Mouse (Mus musculus): ENCODE measurements around the gene Pdpn. TPM values are rescaled to one million over a fixed set of nuclear protein-coding genes. Genes with fewer than 3 reads are reported as not detected.
A peak's percentile ranks its signal among the peaks of the same experiment; 100 is the strongest.

Pdpn gene
- polyA plus RNA-seq, 1 experiment from 2014 or later = 25.4 TPM

GRCm38 (mm10) chr4:143324925-143325624, 25.7 kb upstream of the Pdpn start:
- ATAC-seq (ENCODE audit: extremely low read depth, insufficient number of reproducible peaks, low FRiP score, low TSS enrichment) = no peak
- Histone ChIP-seq H3K27me3 (replicated peaks) (no peaks in the 10 kb centered on the region), H3K4me3 (peak overlapping the region; percentile 48), H3K4me1 (peaks cover 8% of the 10 kb centered on the region), H3K4me2 (peak overlapping the region; percentile 78), H3K27ac (replicated peaks) (no peak overlapping the region), H3K9ac (peak overlapping the region; percentile 73), H3K9me3 (no peaks in the 10 kb centered on the region), H3K36me3 (no peaks in the 10 kb centered on the region)
- 22% methylated on average over 15 of the region's 15 CpGs for WGBS

GRCm38 (mm10) chr4:143324176-143324924, 25.0 kb upstream of the Pdpn start:
- H3K9ac ChIP-seq = no peak overlapping the region
- H3K27me3 ChIP-seq (replicated peaks) = no peaks in the 10 kb centered on the region
- no peaks in the 10 kb centered on the region for H3K9me3 ChIP-seq
- ATAC-seq (ENCODE audit: extremely low read depth, insufficient number of reproducible peaks, low FRiP score, low TSS enrichment) = no peak
- WGBS = 17% methylated on average over 8 of the region's 11 CpGs
- no peaks in the 10 kb centered on the region for H3K36me3 ChIP-seq
- H3K4me3 ChIP-seq = no peak overlapping the region
- H3K4me1 ChIP-seq = peaks cover 8% of the 10 kb centered on the region
- no peak overlapping the region for H3K27ac ChIP-seq (replicated peaks)
- peak overlapping the region; percentile 78 for H3K4me2 ChIP-seq

- Histone ChIP-seq H3K36me3 (no peaks in the 10 kb centered on the region), H3K4me3 (no peak overlapping the region), H3K27ac (replicated peaks) (no peak overlapping the region), H3K27me3 (replicated peaks) (no peaks in the 10 kb centered on the region), H3K9me3 (0 out of 2 replicates have a peak, but pooled peaks cover 3% of the 10 kb centered on the region), H3K4me1 (no peaks in the 10 kb centered on the region), H3K9ac (no peak overlapping the region), H3K4me2 (no peak overlapping the region)
- WGBS = 73% methylated on average over 6 of the region's 6 CpGs
- no peak for ATAC-seq (ENCODE audit: extremely low read depth, insufficient number of reproducible peaks, low FRiP score, low TSS enrichment)
These were observed 13.9 kb upstream of the Pdpn start for GRCm38 (mm10) chr4:143313299-143313698.

- H3K4me1 ChIP-seq = no peaks in the 10 kb centered on the region
- WGBS = 35% methylated on average over 2 of the region's 2 CpGs
- H3K36me3 ChIP-seq = no peaks in the 10 kb centered on the region
- no peak overlapping the region for H3K9ac ChIP-seq
- no peak for ATAC-seq (ENCODE audit: extremely low read depth, insufficient number of reproducible peaks, low FRiP score, low TSS enrichment)
- H3K27ac ChIP-seq (replicated peaks) = no peak overlapping the region
- no peaks in the 10 kb centered on the region for H3K27me3 ChIP-seq (replicated peaks)
- no peak overlapping the region for H3K4me3 ChIP-seq
- no peak overlapping the region for H3K4me2 ChIP-seq
- H3K9me3 ChIP-seq = 0 out of 2 replicates have a peak, but pooled peaks cover 3% of the 10 kb centered on the region
These were observed 12.0 kb upstream of the Pdpn start for GRCm38 (mm10) chr4:143311341-143311740.

- H3K4me1 ChIP-seq = peaks cover under 1% of the 10 kb centered on the region; the same call in 1 of the 2 replicates
- 57% methylated on average over 5 of the region's 5 CpGs for WGBS
- H3K27ac ChIP-seq (replicated peaks) = no peak overlapping the region
These were observed 6.8 kb upstream of the Pdpn start for GRCm38 (mm10) chr4:143305987-143306772.

GRCm38 (mm10) chr4:143305031-143305430, 5.7 kb upstream of the Pdpn start:
- no peak for ATAC-seq (ENCODE audit: extremely low read depth, insufficient number of reproducible peaks, low FRiP score, low TSS enrichment)

More at GRCm38 (mm10) chr4:143305987-143306772, 6.8 kb upstream of the Pdpn start:
- Histone ChIP-seq H3K9me3 (0 out of 2 replicates have a peak, but pooled peaks cover 2% of the 10 kb centered on the region), H3K36me3 (no peaks in the 10 kb centered on the region), H3K4me3 (no peak overlapping the region), H3K4me2 (no peak overlapping the region), H3K9ac (no peak overlapping the region), H3K27me3 (replicated peaks) (peaks cover 9% of the 10 kb centered on the region)
- no peak for ATAC-seq (ENCODE audit: extremely low read depth, insufficient number of reproducible peaks, low FRiP score, low TSS enrichment)

GRCm38 (mm10) chr4:143302279-143302890, 3.0 kb upstream of the Pdpn start:
- Histone ChIP-seq H3K27ac (replicated peaks) (no peak overlapping the region), H3K9ac (no peak overlapping the region), H3K4me2 (no peak overlapping the region), H3K27me3 (replicated peaks) (peaks cover 35% of the 10 kb centered on the region), H3K4me1 (peaks cover 20% of the 10 kb centered on the region), H3K4me3 (no peak overlapping the region), H3K9me3 (no peaks in the 10 kb centered on the region), H3K36me3 (no peaks in the 10 kb centered on the region)
- ATAC-seq (ENCODE audit: extremely low read depth, insufficient number of reproducible peaks, low FRiP score, low TSS enrichment) = no peak
- WGBS = 42% methylated on average over 11 of the region's 11 CpGs

More at GRCm38 (mm10) chr4:143305031-143305430, 5.7 kb upstream of the Pdpn start:
- Histone ChIP-seq H3K9ac (no peak overlapping the region), H3K4me3 (no peak overlapping the region), H3K9me3 (no peaks in the 10 kb centered on the region), H3K27me3 (replicated peaks) (peaks cover 19% of the 10 kb centered on the region), H3K36me3 (no peaks in the 10 kb centered on the region), H3K4me2 (no peak overlapping the region), H3K27ac (replicated peaks) (no peak overlapping the region), H3K4me1 (peaks cover 7% of the 10 kb centered on the region)
- 85% methylated on average over 4 of the region's 4 CpGs for WGBS

GRCm38 (mm10) chr4:143301875-143302274, 2.5 kb upstream of the Pdpn start:
- 51% methylated on average over 4 of the region's 4 CpGs for WGBS
- Histone ChIP-seq H3K27me3 (replicated peaks) (peaks cover 37% of the 10 kb centered on the region), H3K9me3 (no peaks in the 10 kb centered on the region), H3K36me3 (no peaks in the 10 kb centered on the region), H3K9ac (no peak overlapping the region), H3K4me2 (no peak overlapping the region), H3K27ac (replicated peaks) (no peak overlapping the region), H3K4me1 (peaks cover 25% of the 10 kb centered on the region), H3K4me3 (no peak overlapping the region)
- ATAC-seq (ENCODE audit: extremely low read depth, insufficient number of reproducible peaks, low FRiP score, low TSS enrichment) = no peak

- H3K4me1 ChIP-seq = peaks cover 32% of the 10 kb centered on the region
- H3K36me3 ChIP-seq = no peaks in the 10 kb centered on the region
- peak overlapping the region; percentile 73 for H3K4me2 ChIP-seq
- H3K27ac ChIP-seq (replicated peaks) = no peak overlapping the region; the same call in 1 of the 2 replicates
- no peaks in the 10 kb centered on the region for H3K9me3 ChIP-seq
- no peak overlapping the region for H3K9ac ChIP-seq
- WGBS = 41% methylated on average over 5 of the region's 5 CpGs
- peaks cover 37% of the 10 kb centered on the region for H3K27me3 ChIP-seq (replicated peaks)
- peak overlapping the region; percentile 60 for H3K4me3 ChIP-seq
- no peak for ATAC-seq (ENCODE audit: extremely low read depth, insufficient number of reproducible peaks, low FRiP score, low TSS enrichment)
These were observed 1.7 kb upstream of the Pdpn start for GRCm38 (mm10) chr4:143301042-143301441.

GRCm38 (mm10) chr4:143300113-143300688, 837 bp upstream of the Pdpn start:
- H3K27ac ChIP-seq (replicated peaks) = no peak overlapping the region
- WGBS = 9% methylated on average over 12 of the region's 12 CpGs
- peak overlapping the region; percentile 60 for H3K4me3 ChIP-seq
- peaks cover 39% of the 10 kb centered on the region for H3K4me1 ChIP-seq
- H3K4me2 ChIP-seq = peak overlapping the region; percentile 73
- H3K27me3 ChIP-seq (replicated peaks) = peaks cover 37% of the 10 kb centered on the region
- no peak for ATAC-seq (ENCODE audit: extremely low read depth, insufficient number of reproducible peaks, low FRiP score, low TSS enrichment)
- H3K9me3 ChIP-seq = no peaks in the 10 kb centered on the region
- peak overlapping the region; percentile 81 for H3K9ac ChIP-seq
- H3K36me3 ChIP-seq = no peaks in the 10 kb centered on the region

All from heart, embryonic 13.5 days (tissue).